Mouse (Mus musculus): ENCODE data around the gene Pold1. TPM values are rescaled to one million over a fixed set of nuclear protein-coding genes. Genes with fewer than 3 reads are reported as not detected.

The Pold1 gene
- polyA plus RNA-seq, 1 experiment from 2014 or later, result 74.7 TPM

GRCm38 (mm10) chr7:44571811-44572210 is 23.2 kb upstream of the Pold1 start:
- WGBS, result 69% methylated on average over 4 of the region's 4 CpGs
- H3K27me3 ChIP-seq (replicated peaks; ENCODE audit: control insufficient read depth, insufficient read depth, low read length), result no peaks in the 10 kb centered on the region
- no peak overlapping the region for H3K27ac ChIP-seq (ENCODE audit: low read depth)
- ATAC-seq (replicated peaks; ENCODE audit: low FRiP score, low TSS enrichment, low read depth), result no peak
- no peak overlapping the region for H3K4me2 ChIP-seq (ENCODE audit: low read length)
- no peaks in the 10 kb centered on the region for H3K4me1 ChIP-seq (replicated peaks; ENCODE audit: control insufficient read depth, insufficient read depth, low read length)
- H3K9me3 ChIP-seq (ENCODE audit: control insufficient read depth, low read length), result no peaks in the 10 kb centered on the region
- no peak for DNase-seq (ENCODE audit: low spot score)
- H3K36me3 ChIP-seq (ENCODE audit: control insufficient read depth, insufficient read depth, low read length), result no peaks in the 10 kb centered on the region
- H3K9ac ChIP-seq (ENCODE audit: low read length), result no peak overlapping the region
- no peak overlapping the region for H3K4me3 ChIP-seq (ENCODE audit: low read depth, low read length)

GRCm38 (mm10) chr7:44570989-44571388 is 22.3 kb upstream of the Pold1 start:
- Histone ChIP-seq H3K9ac (ENCODE audit: low read length) (no peak overlapping the region), H3K27me3 (replicated peaks; ENCODE audit: control insufficient read depth, insufficient read depth, low read length) (no peaks in the 10 kb centered on the region), H3K9me3 (ENCODE audit: control insufficient read depth, low read length) (no peaks in the 10 kb centered on the region), H3K4me2 (ENCODE audit: low read length) (no peak overlapping the region), H3K4me1 (replicated peaks; ENCODE audit: control insufficient read depth, insufficient read depth, low read length) (no peaks in the 10 kb centered on the region), H3K4me3 (ENCODE audit: low read depth, low read length) (no peak overlapping the region), H3K36me3 (ENCODE audit: control insufficient read depth, insufficient read depth, low read length) (no peaks in the 10 kb centered on the region), H3K27ac (ENCODE audit: low read depth) (no peak overlapping the region)
- no peak for ATAC-seq (replicated peaks; ENCODE audit: low FRiP score, low TSS enrichment, low read depth)
- 83% methylated on average over 6 of the region's 6 CpGs for WGBS
- DNase-seq (ENCODE audit: low spot score), result no peak

- no peaks in the 10 kb centered on the region for H3K27me3 ChIP-seq (replicated peaks; ENCODE audit: control insufficient read depth, insufficient read depth, low read length)
- ATAC-seq (replicated peaks; ENCODE audit: low FRiP score, low TSS enrichment, low read depth) (no peak), DNase-seq (ENCODE audit: low spot score) (no peak)
- H3K9ac ChIP-seq (ENCODE audit: low read length), result no peak overlapping the region
- H3K9me3 ChIP-seq (ENCODE audit: control insufficient read depth, low read length), result no peaks in the 10 kb centered on the region
- H3K36me3 ChIP-seq (ENCODE audit: control insufficient read depth, insufficient read depth, low read length), result no peaks in the 10 kb centered on the region
- WGBS, result 61% methylated on average over 9 of the region's 9 CpGs
- no peaks in the 10 kb centered on the region for H3K4me1 ChIP-seq (replicated peaks; ENCODE audit: control insufficient read depth, insufficient read depth, low read length)
- no peak overlapping the region for H3K4me2 ChIP-seq (ENCODE audit: low read length)
- H3K27ac ChIP-seq (ENCODE audit: low read depth), result no peak overlapping the region
- no peak overlapping the region for H3K4me3 ChIP-seq (ENCODE audit: low read depth, low read length)
These were observed 20.2 kb upstream of the Pold1 start for GRCm38 (mm10) chr7:44568803-44569202.

- H3K9ac ChIP-seq (ENCODE audit: low read length), result no peak overlapping the region
- no peaks in the 10 kb centered on the region for H3K27me3 ChIP-seq (replicated peaks; ENCODE audit: control insufficient read depth, insufficient read depth, low read length)
- DNase-seq (ENCODE audit: low spot score), result no peak
- ATAC-seq (replicated peaks; ENCODE audit: low FRiP score, low TSS enrichment, low read depth), result no peak
- H3K4me3 ChIP-seq (ENCODE audit: low read depth, low read length), result no peak overlapping the region
- no peak overlapping the region for H3K4me2 ChIP-seq (ENCODE audit: low read length)
- H3K27ac ChIP-seq (ENCODE audit: low read depth), result no peak overlapping the region
- H3K4me1 ChIP-seq (replicated peaks; ENCODE audit: control insufficient read depth, insufficient read depth, low read length), result no peaks in the 10 kb centered on the region
- 72% methylated on average over 6 of the region's 6 CpGs for WGBS
- no peaks in the 10 kb centered on the region for H3K36me3 ChIP-seq (ENCODE audit: control insufficient read depth, insufficient read depth, low read length)
- no peaks in the 10 kb centered on the region for H3K9me3 ChIP-seq (ENCODE audit: control insufficient read depth, low read length)
These were observed 16.8 kb upstream of the Pold1 start for GRCm38 (mm10) chr7:44565414-44565813.

GRCm38 (mm10) chr7:44564486-44564885 is 15.8 kb upstream of the Pold1 start:
- Histone ChIP-seq H3K27me3 (replicated peaks; ENCODE audit: control insufficient read depth, insufficient read depth, low read length) (no peaks in the 10 kb centered on the region), H3K36me3 (ENCODE audit: control insufficient read depth, insufficient read depth, low read length) (no peaks in the 10 kb centered on the region), H3K9me3 (ENCODE audit: control insufficient read depth, low read length) (no peaks in the 10 kb centered on the region), H3K4me3 (ENCODE audit: low read depth, low read length) (no peak overlapping the region), H3K27ac (ENCODE audit: low read depth) (no peak overlapping the region), H3K4me1 (replicated peaks; ENCODE audit: control insufficient read depth, insufficient read depth, low read length) (no peaks in the 10 kb centered on the region), H3K9ac (ENCODE audit: low read length) (no peak overlapping the region), H3K4me2 (ENCODE audit: low read length) (no peak overlapping the region)
- DNase-seq (ENCODE audit: low spot score) (no peak), ATAC-seq (replicated peaks; ENCODE audit: low FRiP score, low TSS enrichment, low read depth) (no peak)
- WGBS, result 84% methylated on average over 10 of the region's 10 CpGs

GRCm38 (mm10) chr7:44563284-44563683 is 14.6 kb upstream of the Pold1 start:
- Histone ChIP-seq H3K4me3 (ENCODE audit: low read depth, low read length) (no peak overlapping the region), H3K27me3 (replicated peaks; ENCODE audit: control insufficient read depth, insufficient read depth, low read length) (no peaks in the 10 kb centered on the region), H3K27ac (ENCODE audit: low read depth) (no peak overlapping the region), H3K9me3 (ENCODE audit: control insufficient read depth, low read length) (no peaks in the 10 kb centered on the region), H3K4me1 (replicated peaks; ENCODE audit: control insufficient read depth, insufficient read depth, low read length) (no peaks in the 10 kb centered on the region), H3K4me2 (ENCODE audit: low read length) (no peak overlapping the region), H3K36me3 (ENCODE audit: control insufficient read depth, insufficient read depth, low read length) (no peaks in the 10 kb centered on the region), H3K9ac (ENCODE audit: low read length) (no peak overlapping the region)
- ATAC-seq (replicated peaks; ENCODE audit: low FRiP score, low TSS enrichment, low read depth) (no peak), DNase-seq (ENCODE audit: low spot score) (no peak)
- WGBS, result 49% methylated on average over 8 of the region's 8 CpGs

- ATAC-seq (replicated peaks; ENCODE audit: low FRiP score, low TSS enrichment, low read depth), result peak; percentile 49; the same call in 1 of the 2 replicates
- 52% methylated on average over 18 of the region's 18 CpGs for WGBS
These were observed 12.1 kb upstream of the Pold1 start for GRCm38 (mm10) chr7:44560435-44561400.

GRCm38 (mm10) chr7:44557629-44558028 is 9.0 kb upstream of the Pold1 start:
- 77% methylated on average over 2 of the region's 2 CpGs for WGBS
- H3K4me1 ChIP-seq (replicated peaks; ENCODE audit: control insufficient read depth, insufficient read depth, low read length), result peaks cover 6% of the 10 kb centered on the region
- H3K27me3 ChIP-seq (replicated peaks; ENCODE audit: control insufficient read depth, insufficient read depth, low read length), result no peaks in the 10 kb centered on the region
- H3K36me3 ChIP-seq (ENCODE audit: control insufficient read depth, insufficient read depth, low read length), result no peaks in the 10 kb centered on the region
- DNase-seq (ENCODE audit: low spot score) (no peak), ATAC-seq (replicated peaks; ENCODE audit: low FRiP score, low TSS enrichment, low read depth) (no peak)
- no peak overlapping the region for H3K4me3 ChIP-seq (ENCODE audit: low read depth, low read length)
- H3K4me2 ChIP-seq (ENCODE audit: low read length), result no peak overlapping the region
- H3K9me3 ChIP-seq (ENCODE audit: control insufficient read depth, low read length), result no peaks in the 10 kb centered on the region
- H3K9ac ChIP-seq (ENCODE audit: low read length), result no peak overlapping the region
- H3K27ac ChIP-seq (ENCODE audit: low read depth), result no peak overlapping the region

More at GRCm38 (mm10) chr7:44560435-44561400, 12.1 kb upstream of the Pold1 start:
- Histone ChIP-seq H3K4me2 (ENCODE audit: low read length) (no peak overlapping the region), H3K9me3 (ENCODE audit: control insufficient read depth, low read length) (no peaks in the 10 kb centered on the region), H3K27ac (ENCODE audit: low read depth) (no peak overlapping the region), H3K27me3 (replicated peaks; ENCODE audit: control insufficient read depth, insufficient read depth, low read length) (no peaks in the 10 kb centered on the region), H3K4me3 (ENCODE audit: low read depth, low read length) (no peak overlapping the region), H3K36me3 (ENCODE audit: control insufficient read depth, insufficient read depth, low read length) (no peaks in the 10 kb centered on the region), H3K4me1 (replicated peaks; ENCODE audit: control insufficient read depth, insufficient read depth, low read length) (no peaks in the 10 kb centered on the region), H3K9ac (ENCODE audit: low read length) (no peak overlapping the region)
- peak; percentile 87 for DNase-seq (ENCODE audit: low spot score)

- DNase-seq (ENCODE audit: low spot score) (peak; percentile 96), ATAC-seq (replicated peaks; ENCODE audit: low FRiP score, low TSS enrichment, low read depth) (peak; percentile 87)
- 0% methylated on average over 22 of the region's 22 CpGs for WGBS
- H3K36me3 ChIP-seq (ENCODE audit: control insufficient read depth, insufficient read depth, low read length), result peaks cover 30% of the 10 kb centered on the region
- H3K9ac ChIP-seq (ENCODE audit: low read length), result peak within 1 kb of the TSS; percentile 74
- H3K4me2 ChIP-seq (ENCODE audit: low read length), result peak within 1 kb of the TSS; percentile 82
- no peaks in the 10 kb centered on the region for H3K9me3 ChIP-seq (ENCODE audit: control insufficient read depth, low read length)
- peaks cover 6% of the 10 kb centered on the region for H3K4me1 ChIP-seq (replicated peaks; ENCODE audit: control insufficient read depth, insufficient read depth, low read length)
- H3K27ac ChIP-seq (ENCODE audit: low read depth), result peak within 1 kb of the TSS; percentile 98
- H3K4me3 ChIP-seq (ENCODE audit: low read depth, low read length), result peak within 1 kb of the TSS; percentile 87
- no peaks in the 10 kb centered on the region for H3K27me3 ChIP-seq (replicated peaks; ENCODE audit: control insufficient read depth, insufficient read depth, low read length)
These were observed 5.2 kb upstream of the Pold1 start, which contains the start of gene Nr1h2 for GRCm38 (mm10) chr7:44553826-44554225. Gene Nr1h2, minus strand, starts transcription at chr7:44553951.

Data from intestine, embryonic 14.5 days (tissue).